Mouse (Mus musculus) limb, embryonic 14.5 days (tissue): ENCODE measurements around the gene Tcf12. TPM values are rescaled to one million over a fixed set of nuclear protein-coding genes. Genes with fewer than 3 reads are reported as not detected.
A peak's percentile ranks its signal among the peaks of the same experiment; 100 is the strongest.

Experiments used
- ATAC-seq: fragments of 200-750 bp; cut with Nextera tagmentation; 2 replicates; pipeline ENCODE4 v1.8.0; 2017; ENCODE audit warnings: low read depth, moderate number of reproducible peaks, moderate TSS enrichment; ENCODE audit not compliant: low FRiP score
- DNase-seq: peaks from one replicate; pipeline ENCODE4 v3.0.0-alpha.2; 2015; ENCODE audit warnings: low spot score
- H3K27ac ChIP-seq: fragments of 300-500 bp; sonication (generic); replicated peaks from 2 replicates; pipeline ENCODE4 v1.5.1; 2014; ENCODE audit warnings: low read depth, mild to moderate bottlenecking, low read length, moderate library complexity, mixed read lengths
- H3K27me3 ChIP-seq: fragments of 300-500 bp; sonication (generic); 2 replicates; pipeline ENCODE4 v1.6.1; 2014; ENCODE audit warnings: low read length, mixed read lengths; ENCODE audit not compliant: control insufficient read depth, insufficient read depth
- H3K36me3 ChIP-seq: fragments of 300-500 bp; sonication (generic); 2 replicates; pipeline ENCODE4 v1.6.1; 2014; ENCODE audit warnings: mild to moderate bottlenecking, low read length, moderate library complexity, mixed read lengths; ENCODE audit not compliant: control insufficient read depth, insufficient read depth
- H3K4me1 ChIP-seq: fragments of 300-500 bp; sonication (generic); 2 replicates; pipeline ENCODE4 v1.6.1; 2014; ENCODE audit warnings: antibody characterized with exemption, low read length, mixed read lengths; ENCODE audit not compliant: control insufficient read depth, insufficient read depth
- H3K4me2 ChIP-seq: fragments of 300-500 bp; sonication (generic); replicated peaks from 2 replicates; pipeline ENCODE4 v1.6.1; 2014; ENCODE audit warnings: low read depth, mild to moderate bottlenecking, low read length, moderate library complexity; ENCODE audit not compliant: severe bottlenecking
- H3K4me3 ChIP-seq: fragments of 300-500 bp; sonication (generic); replicated peaks from 2 replicates; pipeline ENCODE4 v1.5.1; 2014; ENCODE audit warnings: low read length
- H3K9ac ChIP-seq: fragments of 300-500 bp; sonication (generic); 2 replicates; pipeline ENCODE4 v1.6.1; 2014; ENCODE audit warnings: mild to moderate bottlenecking, low read depth, low read length, moderate library complexity; ENCODE audit not compliant: severe bottlenecking
- H3K9me3 ChIP-seq: fragments of 300-500 bp; sonication (generic); 2 replicates; pipeline ENCODE4 v1.6.1; 2016; ENCODE audit warnings: low read length; ENCODE audit not compliant: control insufficient read depth
- POLR2A ChIP-seq: fragments of 200-500 bp; IDR thresholded peaks from 2 replicates; pipeline ENCODE4 v1.8.0; 2012; ENCODE audit warnings: inconsistent platforms, mild to moderate bottlenecking, moderate library complexity, borderline replicate concordance; ENCODE audit not compliant: insufficient read depth, insufficient read length; ENCODE audit errors: extremely low read depth
- WGBS: fragments of 180-500 bp; shearing (Covaris S2); extraction: QIAGEN DNeasy Blood & Tissue Kit; methylation state at CpG from one replicate; pipeline ENCODE4 v1.1.7; 2014; 5-methylcytosine and 5-hydroxymethylcytosine counted together
- polyA plus RNA-seq, 2 experiments: library from polyadenylated mRNA; depleted of rRNA in 1 of 2; stranded (reverse) in 1 of 2; unstranded in 1 of 2; fragments of >200 nt; fragmentation: Nextera tagmentation in 1 of 2; extraction: Ambion mirVana in 1 of 2; gene quantifications; 2 replicates each; pipeline versions ENCODE4 v1.2.1 to v1.2.3; 2012 to 2014

Tcf12 gene
- polyA plus RNA-seq, 2 experiments, result 111 to 158 TPM

DNA sequence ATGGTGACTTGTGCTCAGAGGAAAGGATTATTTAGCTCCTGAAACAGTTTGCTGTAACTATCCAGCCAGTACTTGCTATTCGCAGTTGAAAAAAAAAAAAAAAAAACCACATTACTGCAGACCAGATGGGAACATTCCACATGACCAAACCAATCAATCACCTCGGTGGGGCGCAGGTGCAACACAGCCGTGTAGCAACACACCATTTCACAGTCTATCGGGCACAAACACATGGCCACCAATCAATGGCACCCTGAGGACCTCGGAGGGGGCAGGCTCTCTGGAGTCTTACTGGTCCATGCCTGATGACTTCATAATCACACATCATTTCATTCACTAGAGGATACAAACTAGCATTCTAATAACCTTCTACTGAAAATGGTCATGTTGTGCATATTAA, 135.6 kb downstream of the Tcf12 start:
- 9% methylated on average over 6 of the region's 6 CpGs for WGBS
- Histone ChIP-seq H3K9me3 (no peaks in the 10 kb centered on the region), H3K27ac (no peak overlapping the region), H3K36me3 (no peaks in the 10 kb centered on the region), H3K4me1 (peaks cover 13% of the 10 kb centered on the region; the same call in 1 of the 2 replicates), H3K4me3 (no peak overlapping the region), H3K27me3 (no peaks in the 10 kb centered on the region), H3K9ac (no peak overlapping the region), H3K4me2 (no peak overlapping the region)
- ATAC-seq (peak; percentile 47; the same call in 1 of the 2 replicates), DNase-seq (peak; percentile 21)
- no peak for TF ChIP-seq POLR2A

- Histone ChIP-seq H3K4me3 (no peak overlapping the region), H3K27me3 (no peaks in the 10 kb centered on the region), H3K27ac (no peak overlapping the region), H3K4me2 (no peak overlapping the region), H3K4me1 (peaks cover 13% of the 10 kb centered on the region; the same call in 1 of the 2 replicates), H3K9ac (no peak overlapping the region), H3K36me3 (no peaks in the 10 kb centered on the region), H3K9me3 (no peaks in the 10 kb centered on the region)
- 58% methylated on average over 4 of the region's 4 CpGs for WGBS
- ATAC-seq (no peak), DNase-seq (no peak)
- TF ChIP-seq POLR2A, result no peak
These were observed 136.5 kb downstream of the Tcf12 start for GRCm38 (mm10) chr9:71975141-71975540.

DNA sequence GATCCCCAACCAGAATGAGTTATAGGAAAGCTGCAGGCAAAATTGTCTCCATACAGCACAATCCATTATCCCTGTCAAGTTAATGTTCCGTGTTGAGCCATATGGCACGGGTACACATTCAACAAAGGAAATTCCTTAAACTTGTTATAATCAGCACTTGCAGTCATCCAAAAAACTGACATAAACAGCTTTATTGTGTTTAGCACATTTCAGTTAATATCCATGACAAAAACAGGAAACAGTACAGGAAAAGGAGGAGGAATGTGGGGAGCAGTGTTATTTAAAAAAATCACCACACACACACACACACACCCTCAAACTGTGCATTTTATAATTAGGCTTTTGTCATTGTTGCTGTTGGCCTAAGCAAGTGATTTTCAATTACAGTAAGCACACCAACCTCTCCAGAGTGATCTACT, 137.1 kb downstream of the Tcf12 start:
- ATAC-seq (no peak), DNase-seq (peak; percentile 68)
- no peak for TF ChIP-seq POLR2A
- no peak overlapping the region for H3K4me3 ChIP-seq
- no peak overlapping the region for H3K27ac ChIP-seq
- no peaks in the 10 kb centered on the region for H3K36me3 ChIP-seq
- no peaks in the 10 kb centered on the region for H3K9me3 ChIP-seq
- no peak overlapping the region for H3K4me2 ChIP-seq
- H3K4me1 ChIP-seq, result peaks cover 13% of the 10 kb centered on the region; the same call in 1 of the 2 replicates
- no peak overlapping the region for H3K9ac ChIP-seq
- 2% methylated on average over 2 of the region's 2 CpGs for WGBS
- H3K27me3 ChIP-seq, result no peaks in the 10 kb centered on the region

- 80% methylated on average over 4 of the region's 4 CpGs for whole genome bisulfite sequencing
- no peak overlapping the region for H3K4me3 ChIP-seq
- no peak for ATAC-seq
- no peak overlapping the region for H3K27ac ChIP-seq
- no peak for DNase-seq
- no peaks in the 10 kb centered on the region for H3K36me3 ChIP-seq
- peaks cover 7% of the 10 kb centered on the region for H3K4me1 ChIP-seq
- no peak overlapping the region for H3K4me2 ChIP-seq
- H3K27me3 ChIP-seq, result no peaks in the 10 kb centered on the region
- TF ChIP-seq POLR2A, result no peak
- no peak overlapping the region for H3K9ac ChIP-seq
- H3K9me3 ChIP-seq, result no peaks in the 10 kb centered on the region
These were observed 147.6 kb downstream of the Tcf12 start for GRCm38 (mm10) chr9:71964039-71964438.

GRCm38 (mm10) chr9:71960026-71960396, 151.7 kb downstream of the Tcf12 start:
- ATAC-seq (no peak; the same call in 1 of the 2 replicates), DNase-seq (peak; percentile 45)
- 0 out of 2 replicates have a peak overlapping the region, but pooled peaks have one; percentile 10 for H3K4me2 ChIP-seq
- peak overlapping the region; percentile 58 for H3K27ac ChIP-seq
- H3K27me3 ChIP-seq, result no peaks in the 10 kb centered on the region
- H3K9ac ChIP-seq, result no peak overlapping the region
- H3K36me3 ChIP-seq, result no peaks in the 10 kb centered on the region
- peaks cover 7% of the 10 kb centered on the region for H3K4me1 ChIP-seq
- no peak overlapping the region for H3K4me3 ChIP-seq
- H3K9me3 ChIP-seq, result no peaks in the 10 kb centered on the region
- TF ChIP-seq POLR2A, result no peak
